Mouse (Mus musculus) common myeloid progenitor, adult 5-6 weeks (primary cell): Measurements from ENCODE around the gene Mtrf1. TPM values are rescaled to one million over a fixed set of nuclear protein-coding genes. Genes with fewer than 3 reads are reported as not detected.
"Not testable (repeated sequence)": the region's sequence is repeated elsewhere in the genome, so short reads cannot be mapped to it uniquely, and the experiment has no call there.

ENCODE experiments used
- ATAC-seq: replicated peaks from 2 replicates; pipeline ENCODE4 v1.8.0; 2016; ENCODE audit warnings: low read depth, mild to moderate bottlenecking, moderate TSS enrichment, inconsistent platforms; ENCODE audit not compliant: poor library complexity, severe bottlenecking
- total RNA-seq: library from RNA; stranded (forward); fragments of 200-1000, 187-1606 nt; gene quantifications from 2 replicates; pipeline ENCODE4 v1.2.3, GENCODE M21; 2017

The Mtrf1 gene
- total RNA-seq, 1 experiment from 2014 or later: 27.9 TPM

- no peak for ATAC-seq
Observed at GRCm38 (mm10) chr14:79444601-79445000, 47.0 kb downstream of the Mtrf1 start.

GRCm38 (mm10) chr14:79445055-79445620 is 47.6 kb downstream of the Mtrf1 start:
- ATAC-seq: no peak

DNA sequence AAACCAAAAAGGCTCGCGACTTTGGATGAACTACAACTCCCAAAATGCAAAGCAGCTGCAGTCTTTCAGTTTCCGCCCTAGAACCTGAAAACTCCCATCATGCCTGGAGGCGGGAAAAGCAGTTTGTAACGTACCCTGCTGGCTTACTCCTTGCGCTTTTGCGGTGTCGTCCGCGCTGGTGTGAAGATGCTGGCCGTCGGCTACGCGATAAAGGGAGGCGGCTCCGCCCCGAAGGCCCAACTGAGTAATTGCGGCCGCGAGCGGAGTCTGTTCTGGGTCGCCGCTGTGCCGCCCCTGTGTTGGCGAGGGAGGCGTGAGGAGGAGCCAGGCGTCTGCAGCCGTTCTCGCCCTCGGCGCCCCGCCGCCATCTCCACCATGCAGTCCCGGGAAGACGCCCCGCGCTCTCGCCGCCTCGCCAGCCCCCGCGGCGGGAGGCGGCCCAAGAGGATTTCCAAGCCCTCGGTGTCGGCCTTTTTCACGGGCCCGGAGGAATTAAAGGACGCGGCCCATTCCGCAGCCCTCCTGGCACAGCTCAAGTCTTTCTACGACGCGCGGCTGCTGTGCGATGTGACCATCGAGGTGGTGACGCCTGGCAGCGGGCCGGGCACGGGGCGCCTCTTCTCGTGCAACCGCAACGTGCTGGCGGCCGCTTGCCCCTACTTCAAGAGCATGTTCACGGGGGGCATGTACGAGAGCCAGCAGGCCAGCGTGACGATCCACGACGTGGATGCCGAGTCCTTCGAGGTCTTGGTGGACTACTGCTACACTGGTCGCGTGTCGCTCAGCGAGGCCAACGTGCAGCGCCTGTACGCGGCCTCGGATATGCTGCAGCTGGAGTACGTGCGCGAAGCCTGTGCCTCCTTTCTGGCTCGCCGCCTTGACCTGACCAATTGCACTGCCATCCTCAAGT is 54.4 kb downstream of the Mtrf1 start, which contains the start of gene Kbtbd6:
TSS of gene Kbtbd6 (plus strand) at position 155 of the 910 bp plus-strand sequence.
- ATAC-seq: peak; percentile 99

DNA sequence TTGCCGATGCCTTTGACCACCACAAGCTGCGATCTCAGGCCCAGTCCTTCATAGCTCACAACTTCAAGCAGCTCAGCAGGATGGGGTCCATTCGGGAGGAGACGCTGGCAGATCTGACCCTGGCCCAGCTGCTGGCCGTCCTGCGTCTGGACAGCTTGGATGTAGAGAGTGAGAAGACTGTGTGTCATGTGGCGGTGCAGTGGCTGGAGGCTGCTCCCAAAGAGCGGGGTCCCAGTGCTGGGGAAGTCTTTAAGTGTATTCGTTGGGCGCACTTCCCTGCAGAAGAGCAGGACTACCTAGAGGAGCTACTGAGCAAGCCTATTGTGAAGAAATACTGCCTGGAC is 55.0 kb downstream of the Mtrf1 start:
- not testable (repeated sequence) for ATAC-seq

GRCm38 (mm10) chr14:79460401-79460800 is 62.8 kb downstream of the Mtrf1 start:
- ATAC-seq: no peak

- 0 out of 2 replicates have a peak, but pooled peaks have one; percentile 39 for ATAC-seq
Observed at GRCm38 (mm10) chr14:79460988-79461387, 63.4 kb downstream of the Mtrf1 start.

DNA sequence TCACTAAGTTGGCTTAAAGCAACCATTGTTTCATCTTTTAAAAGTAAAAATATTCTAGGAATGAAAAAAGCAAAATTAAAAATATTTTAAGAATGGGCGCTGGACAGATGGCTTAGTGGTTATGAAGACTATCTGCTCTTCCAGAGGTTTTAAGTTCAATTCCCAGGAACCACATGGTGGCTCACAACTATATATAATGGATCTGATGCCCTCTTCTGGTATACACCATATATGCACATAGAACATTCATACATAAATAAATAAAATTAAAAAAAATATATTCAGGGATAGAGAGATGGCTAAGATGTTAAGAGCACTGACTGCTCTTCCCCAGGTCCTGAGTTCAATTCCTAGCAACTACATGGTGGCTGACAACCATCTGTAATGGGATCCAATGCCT is 68.1 kb downstream of the Mtrf1 start:
- ATAC-seq: no peak

DNA sequence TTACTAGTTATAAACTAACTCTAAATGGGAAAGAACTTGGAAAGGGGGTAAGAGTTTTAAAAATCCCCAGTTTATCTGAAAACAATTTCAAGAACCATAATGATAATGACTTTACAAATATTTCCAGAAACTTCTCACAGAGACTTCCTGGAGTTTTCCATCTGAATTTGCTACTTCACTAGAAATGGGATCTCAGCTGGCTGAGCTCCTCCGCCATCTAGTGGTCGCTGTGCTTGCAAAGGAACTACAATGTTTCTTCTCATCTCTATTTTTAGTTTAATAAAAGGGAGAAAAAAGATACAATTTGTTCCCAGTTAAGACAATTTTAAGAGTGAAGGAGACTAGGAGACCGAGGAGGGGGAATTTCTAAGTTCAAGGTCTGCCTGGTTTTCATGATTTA is 70.0 kb downstream of the Mtrf1 start:
- ATAC-seq: peak; percentile 69

Other genes with a start within 250 kb of the Mtrf1 start
- not detected in 2 replicates for gene Zfp957, start 150.4 kb upstream of the Mtrf1 start, total RNA-seq
- 23.2 and 35.5 TPM in 2 replicates for gene Rgcc, start 96.1 kb upstream of the Mtrf1 start, total RNA-seq
- gene Naa16, start 7.0 kb upstream of the Mtrf1 start, total RNA-seq: 30.6 and 71.9 TPM in 2 replicates
- 13.9 and 15.3 TPM in 2 replicates for gene Kbtbd7, start 28.7 kb downstream of the Mtrf1 start, total RNA-seq
- gene Kbtbd6, start 54.1 kb downstream of the Mtrf1 start, total RNA-seq: 2.9 and 7.1 TPM in 2 replicates
- gene Elf1, start 83.4 kb downstream of the Mtrf1 start, total RNA-seq: 270 and 285 TPM in 2 replicates
- 81.4 and 84.9 TPM in 2 replicates for gene Wbp4, start 83.7 kb downstream of the Mtrf1 start, total RNA-seq
- 102 and 171 TPM in 2 replicates for gene Sugt1, start 189.9 kb downstream of the Mtrf1 start, total RNA-seq